ENCODE assay signal across 10 mouse cellular contexts in the genomic region with DNA sequence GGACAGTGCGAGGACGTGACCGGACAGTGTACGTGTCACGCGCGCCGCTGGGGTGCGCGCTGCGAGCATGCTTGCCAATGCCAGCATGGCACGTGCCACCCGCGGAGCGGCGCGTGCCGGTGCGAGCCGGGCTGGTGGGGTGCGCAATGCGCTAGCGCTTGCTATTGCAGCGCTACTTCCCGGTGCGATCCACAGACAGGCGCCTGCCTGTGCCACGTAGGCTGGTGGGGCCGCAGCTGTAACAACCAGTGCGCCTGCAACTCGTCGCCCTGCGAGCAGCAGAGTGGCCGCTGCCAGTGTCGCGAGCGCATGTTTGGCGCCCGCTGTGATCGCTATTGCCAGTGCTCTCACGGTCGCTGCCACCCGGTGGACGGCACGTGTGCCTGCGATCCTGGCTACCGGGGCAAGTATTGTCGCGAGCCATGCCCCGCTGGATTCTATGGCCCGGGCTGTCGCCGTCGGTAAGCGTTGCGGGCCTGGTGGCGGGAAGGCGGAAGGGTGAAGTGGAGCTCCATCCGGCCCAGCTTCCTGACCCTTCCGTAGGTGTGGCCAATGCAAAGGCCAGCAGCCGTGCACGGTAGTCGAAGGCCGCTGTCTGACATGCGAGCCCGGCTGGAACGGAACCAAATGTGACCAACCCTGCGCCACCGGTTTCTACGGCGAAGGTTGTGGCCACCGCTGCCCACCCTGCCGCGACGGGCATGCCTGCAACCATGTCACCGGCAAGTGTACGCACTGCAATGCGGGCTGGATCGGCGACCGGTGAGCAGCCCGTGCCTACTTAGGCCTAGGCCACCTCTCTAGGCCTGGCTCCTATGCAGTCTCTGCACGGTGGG. TPM values are rescaled to one million over a fixed set of nuclear protein-coding genes. Genes with fewer than 3 reads are reported as not detected.
DNase-seq lines count a peak whose midpoint lies in the region; ATAC-seq and TF ChIP-seq lines count a peak whose summit lies in the region.
"Had no signal": no experiment of that assay in that cellular context is flagged by ENCODE, and none has a peak within 500 bp of the region (broad histone marks: within the 10 kb centered on the region; RNA-seq: fewer than 3 reads in every experiment).

No protein-coding gene starts in this region.

- H3K4me3 ChIP-seq in embryonic fibroblast, embryonic 13.5 days (ENCODE audit: insufficient read depth, low read length), result no peak overlapping the region
- peak overlapping the region; percentile 43 for H3K4me3 ChIP-seq in hindbrain, embryonic 16.5 days (ENCODE audit: low read length)
- H3K4me3 ChIP-seq in liver, embryonic 11.5 days (ENCODE audit: low read depth, low read length), result peak overlapping the region; percentile 38

- ATAC-seq in frontal cortex, adult (ENCODE audit: low TSS enrichment), result peak; percentile 17; the same call in 1 of the 2 replicates
- ATAC-seq in hindbrain, embryonic 16.5 days, result 0 out of 2 replicates have a peak, but pooled peaks have one; percentile 9
- ATAC-seq in liver, embryonic 11.5 days (replicated peaks; ENCODE audit: low FRiP score), result no peak
- no peak for ATAC-seq in megakaryocyte-erythroid progenitor cell, adult 5-6 weeks (replicated peaks; ENCODE audit: low FRiP score, low TSS enrichment, poor library complexity, severe bottlenecking)

- H3K27me3 ChIP-seq in hindbrain, embryonic 16.5 days (replicated peaks; ENCODE audit: control insufficient read depth, insufficient read depth, low read length), result peaks cover 63% of the 10 kb centered on the region
- peaks cover 100% of the 10 kb centered on the region for H3K27me3 ChIP-seq in liver, embryonic 11.5 days (replicated peaks; ENCODE audit: control insufficient read depth, insufficient read depth, low read length)

- no peak for DNase-seq in frontal cortex, postnatal 14 days (ENCODE audit: low spot score in 2 of 2)
- peak; percentile 60 for DNase-seq in ZHBTc4 (ENCODE audit: low read depth, low spot score)
- peak; percentile 58 for DNase-seq in liver, embryonic 11.5 days (ENCODE audit: low spot score)
- DNase-seq in neural tube, embryonic 10.5 days (ENCODE audit: extremely low spot score, low spot score), result peak; percentile 62

- peak overlapping the region; percentile 75 for H3K4me2 ChIP-seq in hindbrain, embryonic 16.5 days (ENCODE audit: low read length)
- peak overlapping the region; percentile 59 for H3K4me2 ChIP-seq in liver, embryonic 11.5 days

- 4% methylated on average over 80 of the region's 83 CpGs for WGBS in hindbrain, embryonic 16.5 days
- WGBS in liver, embryonic 11.5 days, result 4% methylated on average over 83 of the region's 83 CpGs

- no peaks in the 10 kb centered on the region for H3K9me3 ChIP-seq in hindbrain, embryonic 16.5 days (ENCODE audit: control insufficient read depth, low read length)
- no peaks in the 10 kb centered on the region for H3K9me3 ChIP-seq in liver, embryonic 11.5 days (ENCODE audit: control insufficient read depth, low read length)

- H3K27ac ChIP-seq in embryonic fibroblast, embryonic 13.5 days (ENCODE audit: insufficient read depth, low read length), result no peak overlapping the region
- no peak overlapping the region for H3K27ac ChIP-seq in hindbrain, embryonic 16.5 days (ENCODE audit: low read depth, low read length)
- H3K27ac ChIP-seq in liver, embryonic 11.5 days (ENCODE audit: low read depth, low read length), result no peak overlapping the region

- peak; percentile 32; the same call in 1 of the 2 replicates for TF ChIP-seq CTCF in embryonic fibroblast, embryonic 13.5 days (IDR thresholded peaks at IDR 0.05; ENCODE audit: borderline replicate concordance, insufficient read depth, low read length)

- TF ChIP-seq POLR2A in embryonic fibroblast, embryonic 13.5 days (IDR thresholded peaks at IDR 0.05; ENCODE audit: low read depth, low read length), result no peak

- H3K36me3 ChIP-seq in hindbrain, embryonic 16.5 days (ENCODE audit: control insufficient read depth, insufficient read depth, low read length), result no peaks in the 10 kb centered on the region
- H3K36me3 ChIP-seq in liver, embryonic 11.5 days (ENCODE audit: control insufficient read depth, insufficient read depth, low read length), result no peaks in the 10 kb centered on the region

- peak overlapping the region; percentile 55 for H3K9ac ChIP-seq in hindbrain, embryonic 16.5 days (ENCODE audit: low read depth, low read length)
- H3K9ac ChIP-seq in liver, embryonic 11.5 days (ENCODE audit: low read depth, low read length), result peak overlapping the region; percentile 12; the same call in 1 of the 2 replicates

- peaks cover 47% of the 10 kb centered on the region for H3K4me1 ChIP-seq in embryonic fibroblast, embryonic 13.5 days (ENCODE audit: control insufficient read depth, insufficient read depth, low read length)
- peaks cover 45% of the 10 kb centered on the region for H3K4me1 ChIP-seq in hindbrain, embryonic 16.5 days (ENCODE audit: control insufficient read depth, insufficient read depth, low read depth, low read length)
- peaks cover 46% of the 10 kb centered on the region for H3K4me1 ChIP-seq in liver, embryonic 11.5 days (replicated peaks; ENCODE audit: control insufficient read depth, insufficient read depth, low read length)

RNA-seq across cellular contexts. Expression of gene Scarf2, which starts 6.0 kb away (rescaled TPM):
- polyA plus RNA-seq in embryonic fibroblast, embryonic 13.5 days (2011; ENCODE audit: insufficient read length, low read depth, missing spikeins), result 46.1 and 46.5 TPM in 2 replicates
- 1.4 TPM in 2 replicates for polyA plus RNA-seq in hindbrain, embryonic 16.5 days (2015; fragmentation: Nextera tagmentation; extraction: Ambion mirVana)
- polyA plus RNA-seq in liver, embryonic 11.5 days (2014; fragmentation: Nextera tagmentation; extraction: Ambion mirVana), result 5.8 and 6.9 TPM in 2 replicates
- not detected in 2 replicates for total RNA-seq in megakaryocyte-erythroid progenitor cell, adult 5-6 weeks (2014; fragmentation: Nextera tagmentation)
- not detected in 2 replicates for total RNA-seq in megakaryocyte-erythroid progenitor cell, adult 5-6 weeks (2017)
- total RNA-seq: CH12.LX had no signal

RNA-seq across cellular contexts. Expression of gene B830017H08Rik, which starts 29.9 kb away (rescaled TPM):
- polyA plus RNA-seq in embryonic fibroblast, embryonic 13.5 days (2011; ENCODE audit: insufficient read length, low read depth, missing spikeins), result not detected in 2 replicates
- 3.3 and 3.9 TPM in 2 replicates for polyA plus RNA-seq in hindbrain, embryonic 16.5 days (2015; fragmentation: Nextera tagmentation; extraction: Ambion mirVana)
- not detected in 2 replicates for polyA plus RNA-seq in liver, embryonic 11.5 days (2014; fragmentation: Nextera tagmentation; extraction: Ambion mirVana)
- not detected in 2 replicates for total RNA-seq in megakaryocyte-erythroid progenitor cell, adult 5-6 weeks (2014; fragmentation: Nextera tagmentation)
- total RNA-seq in megakaryocyte-erythroid progenitor cell, adult 5-6 weeks (2017), result not detected in 2 replicates
- total RNA-seq: heart, postnatal 36 days had no signal

RNA-seq across cellular contexts. Expression of gene Car15, which starts 35.1 kb away (rescaled TPM):
- 0.90 and 1.4 TPM in 2 replicates for polyA plus RNA-seq in embryonic fibroblast, embryonic 13.5 days (2011; ENCODE audit: insufficient read length, low read depth, missing spikeins)
- polyA plus RNA-seq in hindbrain, embryonic 16.5 days (2015; fragmentation: Nextera tagmentation; extraction: Ambion mirVana), result 3.5 and 3.8 TPM in 2 replicates
- polyA plus RNA-seq in liver, embryonic 11.5 days (2014; fragmentation: Nextera tagmentation; extraction: Ambion mirVana), result 1.1 and 1.9 TPM in 2 replicates
- total RNA-seq in megakaryocyte-erythroid progenitor cell, adult 5-6 weeks (2014; fragmentation: Nextera tagmentation), result 3.5 and 6.9 TPM in 2 replicates
- total RNA-seq in megakaryocyte-erythroid progenitor cell, adult 5-6 weeks (2017), result 2.2 and 3.4 TPM in 2 replicates

RNA-seq across cellular contexts. Expression of gene Klhl22, which starts 43.6 kb away (rescaled TPM):
- polyA plus RNA-seq in embryonic fibroblast, embryonic 13.5 days (2011; ENCODE audit: insufficient read length, low read depth, missing spikeins), result 53.4 and 63.8 TPM in 2 replicates
- polyA plus RNA-seq in hindbrain, embryonic 16.5 days (2015; fragmentation: Nextera tagmentation; extraction: Ambion mirVana), result 90.2 and 98.7 TPM in 2 replicates
- 47.5 and 49.3 TPM in 2 replicates for polyA plus RNA-seq in liver, embryonic 11.5 days (2014; fragmentation: Nextera tagmentation; extraction: Ambion mirVana)
- total RNA-seq in megakaryocyte-erythroid progenitor cell, adult 5-6 weeks (2014; fragmentation: Nextera tagmentation), result 34.5 and 35.6 TPM in 2 replicates
- total RNA-seq in megakaryocyte-erythroid progenitor cell, adult 5-6 weeks (2017), result 26.6 and 65.5 TPM in 2 replicates
- total RNA-seq: CH12.LX had no signal

Comparison
In these comparisons a context has a peak if more than half of its experiments do, and no peak if none do; other contexts are left out.
1. ATAC-seq: peak in frontal cortex, adult (single experiment) and hindbrain, embryonic 16.5 days (single experiment); none in liver, embryonic 11.5 days (single experiment) and megakaryocyte-erythroid progenitor cell, adult 5-6 weeks (single experiment).
2. DNase-seq: peak in ZHBTc4 (single experiment), liver, embryonic 11.5 days (single experiment) and neural tube, embryonic 10.5 days (single experiment); none in frontal cortex, postnatal 14 days (0 of 2).